Mouse (Mus musculus): ENCODE measurements around the gene Col23a1.

The Col23a1 gene

DNA sequence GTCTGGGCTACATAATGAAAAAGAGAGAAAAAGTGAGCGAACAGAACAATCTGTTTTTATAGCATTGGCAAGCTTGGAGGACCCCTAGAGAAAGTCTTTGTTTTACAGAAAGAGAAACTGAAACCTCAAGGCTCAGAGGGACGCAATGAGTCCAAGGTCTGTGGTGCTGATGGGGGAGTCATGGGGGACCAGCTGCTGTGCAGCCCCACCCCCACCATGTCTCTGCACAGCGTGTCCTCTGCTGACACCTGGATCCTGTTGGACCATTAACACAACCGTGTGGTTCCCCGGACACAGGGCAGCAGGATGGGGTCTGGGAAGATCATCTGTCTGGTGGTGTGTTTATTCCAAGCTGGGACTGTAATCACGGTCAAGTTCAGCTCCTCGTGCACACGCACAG, 142.2 kb downstream of the Col23a1 start:
- no peak for DNase-seq (ENCODE audit: low spot score in 2 of 2)

DNA sequence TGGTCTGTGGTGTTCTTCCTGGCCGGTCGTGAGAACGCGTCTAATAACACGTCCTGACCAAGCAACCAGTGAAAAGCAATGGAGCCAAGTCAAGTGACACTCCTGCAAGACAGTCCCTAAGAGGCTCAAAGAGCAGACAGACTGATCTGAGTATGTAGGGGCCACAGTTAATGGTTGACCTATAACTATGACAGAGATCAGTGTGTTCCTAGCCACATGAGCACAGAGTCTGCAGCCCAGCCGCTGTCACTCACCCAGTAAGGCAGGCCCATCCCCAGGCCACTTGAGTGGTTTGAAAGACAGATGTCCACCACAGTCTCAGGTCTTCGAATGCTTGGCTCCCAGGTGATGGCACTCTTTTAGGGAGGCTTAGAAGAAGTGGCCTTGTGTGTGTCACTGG, 152.3 kb downstream of the Col23a1 start:
- DNase-seq (ENCODE audit: low spot score in 2 of 2) = no peak

DNA sequence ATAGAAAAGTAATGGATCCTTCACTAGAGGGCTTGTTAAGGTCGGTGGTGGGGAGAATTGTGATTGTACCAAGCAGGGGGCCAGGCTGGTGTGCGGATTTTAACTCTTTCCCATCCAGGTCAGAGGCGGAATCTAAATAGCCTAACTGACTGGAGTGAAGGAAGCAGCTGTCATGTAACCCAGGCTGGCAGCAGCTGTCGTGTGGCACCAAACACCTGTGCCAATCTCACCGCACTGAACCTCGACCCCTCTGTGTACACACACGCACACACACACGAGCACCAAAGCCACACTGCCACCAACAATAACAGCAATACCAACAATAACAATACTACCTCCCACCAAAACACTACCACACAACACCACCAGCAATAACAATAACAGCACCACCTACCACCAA, 152.9 kb downstream of the Col23a1 start:
- no peak for DNase-seq (ENCODE audit: low spot score in 2 of 2)

DNA sequence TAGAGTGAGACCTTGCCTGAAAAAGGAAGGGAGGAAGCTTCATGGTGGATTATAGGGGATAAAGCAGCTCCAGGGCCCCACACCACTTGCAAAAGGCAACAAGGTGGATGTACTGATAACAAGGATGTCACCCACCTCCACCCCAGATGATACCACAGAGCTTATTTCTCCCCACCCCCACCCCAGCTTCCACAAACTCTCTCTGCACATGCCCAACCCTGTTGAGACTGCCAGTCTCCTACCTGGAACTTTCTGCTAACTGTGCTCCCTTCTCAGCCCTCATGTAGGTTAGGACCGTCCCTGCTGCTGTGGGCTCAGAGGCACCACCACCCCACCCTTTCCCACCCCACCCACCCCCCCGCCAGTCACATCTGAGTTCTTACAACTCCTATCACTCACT, 154.1 kb downstream of the Col23a1 start:
- DNase-seq (ENCODE audit: low spot score in 2 of 2) = no peak

DNA sequence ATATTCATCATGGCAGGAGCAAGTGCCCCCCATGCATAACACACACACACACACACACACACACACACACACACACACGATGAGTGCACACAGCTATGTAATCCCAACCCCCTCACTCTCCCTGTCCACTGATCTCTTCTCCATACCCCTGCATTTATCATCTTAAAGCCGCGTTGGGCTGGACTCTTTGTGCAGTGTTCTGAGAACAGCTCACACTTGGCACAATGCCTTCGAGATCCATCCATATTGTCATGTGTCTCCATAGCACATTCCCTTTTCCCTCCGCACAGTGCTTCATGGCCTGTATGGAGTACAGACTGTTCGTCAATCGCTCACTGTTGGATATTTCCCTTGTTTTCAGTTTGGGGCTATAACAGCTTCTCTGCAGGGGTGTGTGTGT, 154.9 kb downstream of the Col23a1 start:
- DNase-seq (ENCODE audit: low spot score in 2 of 2) = no peak

DNA sequence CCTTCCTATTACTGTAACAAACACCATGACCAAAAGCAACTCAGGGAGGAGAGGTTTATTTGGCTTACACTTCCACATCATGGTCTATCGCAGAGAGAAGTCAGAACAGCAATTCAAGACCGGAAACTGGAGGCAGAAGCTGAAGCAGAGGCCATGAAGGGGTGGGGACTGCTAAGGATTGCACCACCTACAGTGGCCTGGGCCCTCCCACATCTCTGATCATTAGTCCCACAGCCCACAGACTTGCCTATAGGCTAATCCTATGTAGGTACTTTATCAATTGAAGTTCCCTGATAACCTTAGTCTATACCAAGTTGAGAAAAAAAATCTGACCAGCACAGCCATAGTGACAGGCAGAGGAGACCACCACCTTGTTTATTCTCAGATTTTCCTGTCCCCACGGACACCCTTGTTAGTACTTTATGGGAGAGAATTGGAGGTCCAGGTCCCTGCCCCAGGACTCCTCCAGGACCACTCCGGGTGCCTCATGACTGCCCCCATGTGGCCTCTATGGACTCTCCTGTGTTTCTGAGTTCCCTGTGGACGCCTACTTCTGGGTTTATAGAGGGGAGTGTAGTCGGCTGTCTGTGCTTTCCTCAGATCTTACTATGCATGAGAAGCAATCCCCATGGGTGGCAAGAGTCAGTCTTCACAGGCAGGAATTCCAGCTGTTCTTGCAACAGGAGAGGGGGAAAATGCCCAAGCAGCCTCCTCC, 157.1 kb downstream of the Col23a1 start:
- peak in 1 of 2 experiments; percentile 46 for DNase-seq (ENCODE audit: low spot score in 2 of 2)

DNA sequence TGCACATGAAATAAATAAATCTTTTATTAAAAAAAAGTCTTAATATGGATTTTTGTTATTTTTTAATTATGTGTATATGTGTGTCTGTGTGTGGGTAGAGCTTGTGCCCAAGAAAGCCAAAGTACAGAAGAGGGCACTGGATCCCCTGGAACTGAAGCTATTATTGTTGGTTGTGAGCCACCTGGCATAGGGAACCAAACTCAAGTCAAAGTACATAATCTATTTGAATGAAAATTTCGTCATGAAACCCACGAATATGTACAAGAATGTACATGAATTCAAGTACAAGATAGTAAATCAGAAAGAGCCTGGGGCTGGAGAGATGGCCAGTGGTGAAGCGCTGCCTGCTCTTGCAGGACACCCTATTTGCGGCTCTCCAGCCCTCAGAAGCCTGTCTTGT, 158.5 kb downstream of the Col23a1 start:
- no peak for DNase-seq (ENCODE audit: low spot score in 2 of 2)

DNA sequence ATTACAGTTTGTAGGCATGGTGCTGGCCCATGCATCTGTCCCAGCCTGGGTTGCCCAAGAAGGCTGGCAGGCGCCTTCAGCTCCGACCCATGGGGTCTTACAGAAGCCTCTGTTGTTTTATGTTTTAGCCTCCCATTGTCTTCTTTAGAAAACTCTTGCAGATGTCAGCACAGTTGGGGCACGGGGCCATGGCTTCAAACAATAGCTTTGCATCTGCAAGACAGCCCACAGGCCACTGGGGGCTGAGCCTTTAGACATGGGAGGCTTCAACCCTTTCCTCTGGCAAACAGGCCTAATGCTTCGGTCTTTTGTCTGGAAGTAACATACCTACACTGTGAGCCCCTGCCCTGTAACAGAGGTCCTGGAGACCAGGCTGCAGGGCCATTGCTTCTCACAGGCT, 159.0 kb downstream of the Col23a1 start:
- no peak for DNase-seq (ENCODE audit: low spot score in 2 of 2)

DNA sequence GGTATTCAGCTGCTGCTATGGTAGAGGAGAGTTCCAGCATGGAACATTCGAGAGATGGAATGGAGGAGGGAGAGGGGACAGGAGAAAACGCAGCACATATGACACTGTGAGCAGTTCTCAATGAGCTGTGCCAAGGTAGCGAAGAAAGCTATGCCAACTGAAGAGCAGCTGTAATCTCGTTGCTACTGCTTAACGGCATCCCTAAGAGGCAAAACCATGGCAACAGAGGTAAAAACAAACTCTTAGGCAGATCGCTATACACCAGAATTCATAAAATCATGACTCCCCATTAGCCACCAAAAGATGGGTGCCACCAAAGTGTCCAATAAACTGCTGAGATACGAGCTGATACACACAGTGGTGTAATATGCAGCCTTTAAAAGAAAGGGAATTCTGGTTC, 160.2 kb downstream of the Col23a1 start:
- DNase-seq (ENCODE audit: low spot score in 2 of 2) = no peak

DNA sequence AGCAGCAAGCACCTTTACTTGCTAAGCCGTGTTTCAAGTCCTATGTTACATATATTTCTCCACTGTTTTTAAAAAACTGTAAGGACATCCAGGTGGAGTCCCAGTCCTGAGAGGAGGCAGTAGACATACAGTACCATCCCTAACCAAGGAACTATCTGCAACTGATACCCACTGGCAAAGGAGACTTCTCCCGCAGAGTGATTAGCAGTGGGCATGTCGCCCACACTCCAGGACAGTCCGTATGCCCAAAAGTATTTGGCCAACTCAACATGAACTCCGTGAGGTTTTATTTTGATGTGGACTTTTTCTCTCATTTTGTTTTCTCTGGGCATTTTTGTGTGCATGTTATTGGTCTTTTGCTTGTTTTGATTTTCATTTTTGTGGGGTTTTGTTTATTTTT, 161.6 kb downstream of the Col23a1 start:
- DNase-seq (ENCODE audit: low spot score in 2 of 2) = no peak

DNA sequence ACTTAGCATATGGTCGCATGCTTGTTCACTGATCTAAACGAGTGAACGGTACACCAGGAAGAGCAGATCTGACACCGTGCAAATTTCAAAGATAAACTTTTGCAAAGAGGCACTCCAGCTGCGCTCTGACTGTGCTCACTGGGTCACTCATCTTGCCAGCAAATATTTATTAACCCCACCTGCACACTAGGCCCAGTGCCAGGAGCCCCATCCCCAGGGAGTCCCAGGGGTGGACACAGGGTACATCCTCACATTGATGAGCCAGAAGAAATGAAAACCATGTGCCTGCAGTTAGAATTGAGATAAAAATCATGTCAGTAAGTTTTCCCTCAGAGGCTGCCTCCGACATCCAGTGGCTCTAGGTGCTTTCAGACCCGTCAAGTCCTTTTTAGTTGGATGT, 162.2 kb downstream of the Col23a1 start:
- no peak for DNase-seq (ENCODE audit: low spot score in 2 of 2)

DNA sequence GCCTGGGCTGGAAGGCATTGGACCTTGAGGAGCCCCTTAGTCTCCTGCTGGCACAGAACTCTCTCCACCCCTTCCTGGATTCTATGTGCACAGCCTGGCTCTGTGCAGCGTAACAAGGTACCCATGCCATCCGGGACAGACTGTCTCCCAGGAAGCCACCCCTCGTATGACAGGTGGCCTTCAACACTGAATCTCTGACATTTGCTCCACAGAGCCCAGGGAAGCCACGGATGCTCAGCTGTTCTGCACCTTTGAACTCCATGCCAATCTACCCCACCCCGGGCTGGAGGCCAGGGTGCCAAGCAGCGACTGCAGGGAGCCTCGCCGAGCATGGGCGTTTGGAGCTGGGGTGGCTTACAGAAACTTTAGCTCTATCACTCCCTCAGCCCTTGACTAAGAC, 164.0 kb downstream of the Col23a1 start:
- DNase-seq (ENCODE audit: low spot score in 2 of 2) = no peak

DNA sequence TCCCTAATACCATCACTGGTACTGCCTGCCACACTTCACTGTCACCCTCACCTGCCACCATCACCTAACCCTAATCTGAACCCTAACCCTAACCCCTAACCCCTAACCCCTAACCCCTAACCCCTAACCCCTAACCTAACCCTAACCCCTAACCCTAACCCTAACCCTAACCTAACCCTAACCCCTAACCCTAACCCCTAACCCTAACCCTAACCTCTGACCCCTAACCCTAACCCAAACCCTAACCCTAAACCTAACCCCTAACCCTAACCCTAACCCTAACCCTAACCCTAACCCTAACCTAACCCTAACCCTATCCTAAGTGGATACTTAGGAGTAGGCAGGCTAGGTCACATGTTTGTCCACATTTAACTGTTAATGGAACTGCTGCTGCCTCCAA, 165.8 kb downstream of the Col23a1 start:
- no peak for DNase-seq (ENCODE audit: low spot score in 2 of 2)

DNA sequence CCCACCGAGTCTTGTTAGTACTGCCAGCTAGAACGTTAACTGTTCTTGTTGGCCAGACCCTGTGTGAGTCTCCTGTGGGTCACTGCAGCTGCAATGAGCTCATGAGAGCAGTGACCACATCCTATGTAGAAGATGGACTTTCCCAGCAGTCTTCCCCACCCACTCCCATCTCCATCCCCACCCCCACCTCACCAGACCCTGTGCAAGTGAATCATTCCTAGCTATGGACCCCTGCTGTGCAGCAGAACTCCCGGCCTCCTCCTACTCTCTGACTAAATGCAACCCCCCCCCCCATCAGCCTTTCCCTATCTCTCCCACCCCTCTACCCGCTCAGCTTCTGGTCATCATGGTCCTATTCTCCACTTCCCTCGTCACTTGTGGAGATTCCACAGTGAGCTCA, 167.9 kb downstream of the Col23a1 start:
- no peak for DNase-seq (ENCODE audit: low spot score in 2 of 2)

DNA sequence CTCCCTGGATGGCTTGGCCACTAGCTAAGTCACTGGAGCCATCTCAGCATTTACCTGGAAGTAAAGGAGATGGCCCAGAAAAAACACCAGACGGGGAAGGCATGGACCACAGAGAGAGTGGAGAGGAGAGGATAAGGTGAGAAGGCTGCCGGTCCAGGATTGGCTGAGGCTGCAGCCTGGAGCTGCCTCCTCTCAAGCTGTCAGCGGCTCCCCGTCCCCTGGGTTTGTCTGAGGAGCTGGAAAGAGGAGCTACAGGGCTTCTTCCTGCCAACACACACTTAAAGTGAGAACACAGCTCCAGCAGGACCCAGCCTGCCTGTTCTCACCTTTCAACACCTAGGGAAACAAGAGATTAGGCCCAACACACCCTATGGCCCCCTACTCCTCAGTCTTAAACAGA, 168.9 kb downstream of the Col23a1 start:
- DNase-seq (ENCODE audit: low spot score in 2 of 2) = no peak

DNA sequence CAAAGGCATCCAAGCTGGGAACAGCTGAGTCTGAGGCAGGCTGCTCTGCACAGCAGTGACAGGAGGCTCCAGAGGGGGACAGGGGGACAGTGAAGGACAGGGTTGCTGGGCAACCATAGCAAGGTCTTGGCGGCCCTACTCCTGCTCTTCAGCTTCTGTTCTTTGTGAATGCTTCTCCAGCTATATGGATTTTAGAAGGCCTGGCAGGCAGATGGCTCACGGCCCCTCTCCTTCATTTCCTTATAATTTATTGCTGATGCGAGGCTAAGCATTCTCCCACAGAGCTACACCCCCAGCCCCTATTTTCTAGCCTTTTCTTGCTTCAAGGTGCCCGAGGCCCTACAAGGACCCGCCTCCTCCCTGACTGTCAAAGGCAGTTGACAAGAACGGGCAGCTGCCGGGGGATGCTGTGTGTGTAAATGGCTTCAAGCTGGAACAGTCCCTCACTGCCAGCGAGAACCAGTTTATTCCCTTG, 169.9 kb downstream of the Col23a1 start:
- DNase-seq (ENCODE audit: low spot score in 2 of 2) = no peak

DNA sequence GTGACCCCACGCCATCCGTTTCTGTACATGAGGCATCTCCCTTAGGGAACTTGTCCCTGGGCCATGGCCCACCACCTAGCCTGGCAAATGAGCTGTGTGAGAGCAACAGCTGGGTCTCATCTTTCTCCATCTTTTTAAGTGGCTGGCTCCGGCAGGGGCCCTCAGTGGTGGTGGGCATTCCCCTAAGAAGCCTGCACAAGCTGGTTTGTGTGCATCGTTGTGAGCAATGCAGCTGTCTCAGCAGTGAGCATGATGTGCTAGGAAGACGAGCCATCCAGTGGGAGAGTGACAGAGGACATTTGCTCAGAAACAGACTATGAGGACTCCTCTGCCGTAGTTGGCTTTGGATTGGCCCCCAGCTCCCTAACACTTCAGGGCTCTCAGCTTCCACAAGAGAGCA, 179.0 kb downstream of the Col23a1 start:
- DNase-seq (ENCODE audit: low spot score in 2 of 2) = no peak

DNA sequence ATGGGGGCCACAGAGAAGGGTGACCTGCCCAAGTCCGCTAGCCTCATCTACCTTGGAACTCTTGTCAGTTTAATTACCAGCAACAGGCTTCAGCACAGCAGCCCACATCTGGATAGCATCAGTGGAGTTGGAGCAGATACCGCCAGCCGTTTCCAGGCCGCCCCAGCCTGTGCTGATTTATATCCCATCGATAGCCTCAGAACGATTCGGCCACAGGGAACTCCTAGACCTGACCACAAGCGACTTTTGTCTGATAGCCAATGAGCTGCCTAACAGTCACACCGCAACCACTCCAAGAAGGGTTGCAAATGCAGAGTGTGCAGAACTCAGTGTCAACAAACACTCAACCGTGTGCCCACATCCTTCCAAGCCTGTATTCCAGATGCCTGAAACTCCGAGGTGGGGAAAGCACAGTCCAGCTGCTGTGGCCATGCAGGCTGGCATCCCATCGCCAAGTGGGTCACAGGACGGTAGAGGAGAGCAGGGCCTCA, 179.7 kb downstream of the Col23a1 start:
- DNase-seq (ENCODE audit: low spot score in 2 of 2) = no peak

DNA sequence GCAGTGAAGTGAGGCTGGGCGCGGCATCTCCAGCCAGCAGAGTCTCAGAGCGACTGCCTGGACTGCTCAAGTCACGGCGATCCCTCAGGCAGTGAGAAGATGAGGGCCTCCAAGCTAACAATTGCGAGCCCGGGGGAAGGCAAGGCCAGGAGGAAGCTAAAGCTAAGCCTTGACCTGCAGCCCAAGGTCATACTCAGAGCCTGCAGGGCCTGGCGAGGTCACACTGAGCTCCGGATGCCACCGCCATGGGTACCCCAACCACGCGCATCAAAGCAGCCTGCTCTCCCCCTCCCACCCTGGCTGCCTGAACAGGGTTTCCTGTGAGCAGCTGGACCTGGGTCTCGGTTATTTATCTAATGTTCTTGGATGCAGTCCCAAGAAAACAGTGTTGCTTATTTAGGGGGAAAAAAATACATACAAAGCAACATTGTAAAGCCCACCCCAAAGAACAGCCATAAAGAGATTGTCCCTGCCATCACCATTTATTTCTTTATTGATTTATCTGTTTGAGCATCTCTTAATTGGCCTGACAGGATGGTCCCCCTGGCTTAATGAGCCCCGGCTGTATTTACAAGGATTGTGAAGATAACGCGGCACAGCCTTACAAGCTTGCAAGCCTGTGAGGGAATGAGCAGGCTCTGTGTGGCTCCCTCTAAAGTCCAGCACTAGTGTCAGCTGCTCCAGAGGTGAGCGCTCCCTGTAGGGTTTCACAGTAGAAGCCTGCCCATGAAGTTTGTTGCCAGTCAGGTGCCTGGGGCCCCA, 180.8 kb downstream of the Col23a1 start:
- DNase-seq (ENCODE audit: low spot score in 2 of 2) = no peak

DNA sequence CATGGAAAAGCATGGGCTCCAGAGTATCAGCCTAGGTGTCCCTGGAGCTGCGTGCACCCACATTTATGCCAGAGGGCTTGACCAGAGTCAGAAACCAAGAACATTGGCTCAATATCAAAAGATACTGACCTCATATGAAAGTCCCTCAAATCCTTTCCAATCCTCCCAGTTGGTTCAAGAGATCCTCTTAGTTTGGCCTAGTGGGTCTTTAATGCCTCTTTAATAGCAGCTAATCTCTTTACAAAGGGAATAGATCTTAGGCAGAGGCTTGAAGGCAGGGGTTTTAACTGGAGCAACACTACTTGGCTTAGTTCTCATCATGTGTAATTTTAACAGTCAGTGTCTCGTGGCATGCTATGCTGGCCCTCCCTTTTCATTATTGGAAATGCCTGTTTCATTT, 184.0 kb downstream of the Col23a1 start:
- no peak for DNase-seq (ENCODE audit: low spot score in 2 of 2)

DNA sequence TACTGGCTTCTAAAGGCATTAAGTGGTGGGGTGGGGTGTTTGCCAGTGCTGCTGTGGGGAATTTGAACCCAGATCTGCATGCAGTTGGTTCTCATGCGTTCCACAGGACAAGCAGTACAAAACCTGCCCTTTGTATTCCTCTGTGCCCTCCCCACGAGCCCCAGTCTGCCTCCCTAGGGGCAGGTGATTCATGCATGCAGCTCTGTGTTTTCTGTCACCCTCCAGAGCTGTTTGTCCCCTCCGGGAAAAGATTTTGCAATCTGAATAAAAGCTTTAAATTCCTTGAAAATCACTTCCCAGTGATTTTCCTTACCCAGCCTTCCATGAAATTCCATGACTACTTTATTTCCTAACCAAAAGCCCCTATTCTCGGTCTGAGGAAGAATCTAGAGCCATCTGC, 186.8 kb downstream of the Col23a1 start:
- no peak for DNase-seq (ENCODE audit: low spot score in 2 of 2)

DNA sequence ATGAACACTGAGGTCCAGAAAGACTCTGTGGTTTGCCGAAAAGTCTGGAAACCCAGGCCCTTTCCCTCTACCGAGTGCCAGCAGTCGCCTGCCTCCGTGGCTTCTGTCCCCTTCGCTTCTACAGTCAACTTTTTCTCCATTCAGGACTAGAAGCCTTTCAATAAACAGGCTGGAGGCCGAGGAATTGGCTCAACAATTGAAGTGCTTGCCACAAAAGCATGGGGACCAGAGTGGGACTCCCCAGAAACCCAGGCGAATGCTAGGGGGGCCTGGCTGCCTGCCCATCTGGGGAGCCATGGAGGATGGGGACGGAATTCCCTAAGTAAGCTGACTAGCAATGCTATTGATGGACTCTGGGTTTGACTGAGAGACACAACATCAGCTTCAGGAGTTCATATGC, 187.9 kb downstream of the Col23a1 start:
- no peak for DNase-seq (ENCODE audit: low spot score in 2 of 2)

DNA sequence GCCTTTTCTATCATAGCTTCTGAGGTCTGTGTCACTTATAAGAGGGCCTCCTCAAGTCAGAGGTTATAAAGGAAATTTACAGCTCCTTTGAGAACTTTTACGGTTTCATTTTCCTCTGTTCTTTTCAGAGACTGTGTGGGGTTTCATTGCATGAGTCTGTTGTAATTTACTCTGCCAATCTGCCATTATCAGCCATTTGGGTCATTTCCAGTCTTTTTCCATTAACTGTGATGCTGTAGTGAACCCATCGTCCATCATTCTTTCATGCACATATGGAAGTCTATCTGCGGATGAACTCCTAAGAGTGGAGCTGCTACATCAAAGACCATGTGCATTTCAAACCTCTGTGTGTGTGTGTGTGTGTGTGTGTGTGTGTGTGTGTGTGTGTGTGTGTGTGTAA, 192.5 kb downstream of the Col23a1 start:
- DNase-seq (ENCODE audit: low spot score in 2 of 2) = no peak

All from heart, adult 9 months (tissue).